Mouse (Mus musculus) cerebellum, adult 8-10 months (tissue): Measurements from ENCODE around the gene Aoc2.
"Not testable (repeated sequence)": the region's sequence is repeated elsewhere in the genome, so short reads cannot be mapped to it uniquely, and the experiment has no call there.

ENCODE experiments used
- DNase-seq: peaks from one replicate; pipeline ENCODE4 v3.0.0; 2022

The Aoc2 gene

DNA sequence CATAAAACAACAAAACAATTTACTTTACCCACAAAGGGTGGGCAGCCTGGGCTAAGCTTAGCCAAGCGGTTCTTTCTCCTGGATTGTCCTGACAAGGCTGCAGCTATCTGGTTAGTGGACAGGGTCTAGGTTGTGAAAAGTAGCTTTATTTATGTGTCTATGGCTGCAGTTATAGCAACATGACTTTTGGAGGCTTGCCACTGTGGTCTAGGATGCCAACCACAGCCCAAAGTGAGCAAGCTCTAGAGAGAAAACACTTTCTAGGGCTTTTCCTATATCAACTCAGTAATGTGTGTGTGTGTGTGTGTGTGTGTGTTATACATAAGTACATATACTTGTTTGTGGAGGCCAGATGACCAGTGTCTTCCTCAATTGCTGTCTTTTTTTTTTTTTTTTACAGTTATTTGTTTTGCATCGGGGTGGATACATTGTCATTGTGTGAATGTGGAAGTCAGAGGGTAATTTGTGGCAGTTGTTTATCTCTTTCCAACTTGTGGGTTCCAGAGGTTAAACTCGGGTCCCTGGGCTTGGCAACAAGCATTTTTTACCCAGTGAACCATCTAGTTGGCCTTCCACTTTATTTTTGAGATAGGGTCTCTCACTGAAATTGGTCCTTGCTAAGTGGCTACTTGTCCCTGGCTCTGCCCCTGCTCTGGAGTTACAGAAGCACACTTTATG, 32.8 kb downstream of the Aoc2 start:
- DNase-seq, result no peak

GRCm38 (mm10) chr11:101359776-101360175, 34.9 kb downstream of the Aoc2 start:
- no peak for DNase-seq

DNA sequence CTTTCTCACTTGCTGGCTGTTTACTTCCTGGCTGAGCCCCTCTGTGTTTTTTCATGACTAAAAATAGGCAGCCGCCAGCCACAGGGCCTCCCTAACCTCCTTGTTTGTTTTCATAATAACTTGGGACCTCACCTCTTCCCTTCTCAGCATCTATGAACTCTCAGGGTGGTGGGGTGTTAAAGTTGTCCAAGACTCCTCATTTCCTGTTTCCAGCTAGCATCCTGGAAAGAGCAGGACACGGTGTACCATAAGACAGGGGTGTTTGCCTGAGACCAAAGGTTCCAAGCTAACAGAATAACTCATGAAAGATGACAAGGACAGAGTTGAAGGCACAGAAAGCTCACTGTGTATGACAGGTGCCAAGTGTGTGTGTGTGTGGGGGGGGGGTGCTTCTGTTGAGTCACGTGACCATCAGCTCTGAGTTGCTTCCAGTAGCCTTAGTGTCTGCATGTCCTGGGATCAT, 35.8 kb downstream of the Aoc2 start:
- no peak for DNase-seq

GRCm38 (mm10) chr11:101364531-101364931, 39.7 kb downstream of the Aoc2 start:
- DNase-seq, result no peak

- DNase-seq, result no peak
Measured at GRCm38 (mm10) chr11:101367326-101367935, 42.6 kb downstream of the Aoc2 start, which contains the start of gene G6pc. G6pc (plus strand) TSS chr11:101367561.

DNA sequence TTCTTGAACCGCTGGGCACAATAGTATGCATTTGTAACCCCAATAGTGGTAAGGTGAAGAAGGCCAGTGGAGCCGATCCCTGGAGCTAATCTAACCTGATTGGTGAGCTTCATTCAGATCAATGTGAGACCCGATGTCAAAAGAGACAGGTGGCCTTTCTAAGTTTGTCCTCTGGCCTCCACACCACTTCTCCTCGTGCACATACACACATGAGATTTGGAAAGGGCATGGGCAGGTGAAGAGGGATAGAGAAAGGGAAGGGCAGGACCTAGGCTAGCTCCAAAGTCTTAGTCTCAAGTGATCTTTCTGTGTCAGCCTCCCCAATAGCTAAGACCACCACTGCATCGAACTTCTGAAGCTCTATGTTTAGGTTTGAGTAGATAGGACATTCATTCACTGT, 45.3 kb downstream of the Aoc2 start:
- no peak for DNase-seq

- DNase-seq, result no peak
Measured at GRCm38 (mm10) chr11:101374421-101374938, 49.6 kb downstream of the Aoc2 start.

- DNase-seq, result not testable (repeated sequence)
Measured at GRCm38 (mm10) chr11:101378196-101378595, 53.3 kb downstream of the Aoc2 start.

DNA sequence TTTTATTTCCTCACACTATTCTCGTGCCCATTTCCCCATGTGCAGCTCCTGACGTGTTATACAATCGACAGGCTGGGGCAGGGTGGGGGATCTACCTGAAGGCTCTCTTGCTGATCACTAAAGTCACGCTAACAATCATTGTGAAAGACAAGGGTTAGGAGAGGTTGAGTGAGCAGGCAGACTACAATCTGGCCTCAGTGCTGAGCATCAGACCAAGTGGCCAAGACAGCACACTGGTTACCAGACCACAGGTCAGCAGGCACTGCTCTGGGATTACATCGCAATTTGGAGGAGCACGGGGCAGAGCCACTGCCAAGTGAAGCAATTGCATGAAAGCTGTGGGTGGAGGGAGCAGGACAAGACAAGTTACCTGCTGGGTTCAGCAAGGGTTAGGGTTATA, 54.1 kb downstream of the Aoc2 start:
- no peak for DNase-seq
